Mouse (Mus musculus): ENCODE measurements around the gene Alox5ap.
A peak's percentile ranks its signal among the peaks of the same experiment; 100 is the strongest.

The Alox5ap gene

DNA sequence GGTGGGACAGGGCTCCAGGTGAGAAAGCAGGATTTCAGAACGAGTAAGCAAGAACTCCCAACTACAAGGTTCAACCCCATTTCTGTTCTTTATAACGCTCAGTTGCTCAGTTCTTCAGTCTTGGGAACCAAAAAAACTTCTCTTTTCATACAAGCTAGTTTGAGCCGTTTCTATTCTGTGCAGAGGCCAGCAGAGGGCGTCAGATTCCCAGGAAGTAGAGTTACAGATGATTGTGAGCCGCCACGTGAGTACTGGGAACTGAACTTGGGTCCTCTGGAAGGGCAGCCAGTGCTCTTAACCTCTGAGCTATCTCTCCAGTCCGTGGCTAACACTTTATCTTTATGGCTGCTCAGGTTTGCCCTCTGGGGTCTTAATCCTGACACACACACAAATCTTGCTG is 3.1 kb upstream of the Alox5ap start:
- no peak for DNase-seq

DNA sequence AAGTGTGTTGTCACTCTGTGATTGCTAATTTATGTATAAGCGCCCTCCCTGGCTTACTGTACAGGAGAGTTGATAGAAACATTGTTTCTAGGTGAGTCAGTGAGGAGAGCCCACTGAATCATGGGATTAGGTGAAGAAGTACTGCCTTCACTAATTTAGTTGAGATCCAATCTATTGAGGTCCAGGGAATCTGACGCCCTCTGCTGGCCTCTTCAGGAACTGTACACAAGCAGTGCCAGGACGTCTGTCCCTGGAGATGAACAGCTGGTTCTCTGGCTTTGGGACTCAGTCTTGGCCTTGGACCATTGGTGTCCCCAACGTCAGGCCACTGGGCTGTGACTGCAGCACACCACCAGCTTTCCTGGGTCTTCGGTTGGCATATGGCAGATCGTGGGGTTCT is 2.7 kb upstream of the Alox5ap start:
- DNase-seq: peak in 1 of 2 experiments; percentile 30

DNA sequence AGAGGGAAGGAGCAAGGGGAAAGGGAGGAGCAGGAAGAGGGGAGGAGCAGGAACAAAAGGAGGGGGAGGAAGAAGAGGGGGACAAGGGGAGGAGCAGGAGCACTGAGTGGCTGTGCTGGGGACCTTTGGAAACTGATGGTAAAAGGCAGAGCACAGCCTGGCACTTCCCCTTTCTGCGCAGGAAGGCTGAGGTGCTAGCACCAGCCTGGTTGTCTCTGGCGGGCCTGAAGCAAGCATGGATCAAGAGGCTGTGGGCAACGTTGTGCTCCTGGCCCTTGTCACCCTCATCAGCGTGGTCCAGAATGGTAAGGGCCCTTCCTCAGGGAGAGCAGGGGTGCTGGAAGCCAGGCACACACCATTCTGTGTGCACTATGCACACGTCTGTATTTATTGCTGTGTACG is 312 bp downstream of the Alox5ap start:
- DNase-seq: no peak

DNA sequence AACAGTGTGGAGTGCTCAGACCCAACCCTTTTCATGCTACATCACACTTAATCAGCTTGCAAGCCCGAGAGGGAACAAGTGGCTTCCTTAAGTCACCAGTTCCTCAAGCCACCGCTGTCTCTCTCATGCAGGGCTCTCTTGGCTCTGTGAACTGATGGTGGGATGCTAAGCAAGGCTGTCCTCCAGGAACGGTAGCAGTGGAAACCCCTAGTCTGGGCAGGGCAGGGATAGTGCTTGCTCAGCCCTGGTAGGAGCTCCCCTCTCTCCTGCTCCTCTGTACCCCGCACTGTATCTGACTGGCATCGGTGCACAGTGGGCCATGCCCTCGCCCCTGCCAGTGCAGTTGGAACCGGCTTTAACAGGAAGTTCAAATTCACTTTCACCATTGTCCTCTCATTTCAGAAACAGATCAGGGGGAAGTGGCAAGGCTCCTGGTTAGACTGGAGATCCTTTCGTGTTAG is 2.2 kb downstream of the Alox5ap start:
- DNase-seq: no peak

DNA sequence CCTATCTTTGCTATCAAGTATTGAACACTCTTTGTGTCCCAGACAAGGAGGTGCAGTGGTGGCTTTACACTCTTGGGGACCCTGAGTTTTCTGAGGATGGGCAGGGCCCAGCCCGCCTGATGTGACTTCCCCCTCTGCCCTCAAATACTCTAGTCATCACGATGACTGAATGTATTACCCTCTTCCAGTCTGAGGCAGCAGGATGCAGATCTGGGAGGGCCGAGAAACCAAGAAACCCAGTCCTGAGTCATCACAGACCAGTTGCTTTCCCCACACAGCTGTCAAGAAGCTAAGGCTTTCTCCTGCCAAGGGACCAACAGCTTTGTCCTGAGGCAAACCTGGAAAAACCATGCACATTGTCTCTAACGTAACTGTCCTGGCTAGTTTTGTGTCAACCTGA is 2.9 kb downstream of the Alox5ap start:
- no peak for DNase-seq

DNA sequence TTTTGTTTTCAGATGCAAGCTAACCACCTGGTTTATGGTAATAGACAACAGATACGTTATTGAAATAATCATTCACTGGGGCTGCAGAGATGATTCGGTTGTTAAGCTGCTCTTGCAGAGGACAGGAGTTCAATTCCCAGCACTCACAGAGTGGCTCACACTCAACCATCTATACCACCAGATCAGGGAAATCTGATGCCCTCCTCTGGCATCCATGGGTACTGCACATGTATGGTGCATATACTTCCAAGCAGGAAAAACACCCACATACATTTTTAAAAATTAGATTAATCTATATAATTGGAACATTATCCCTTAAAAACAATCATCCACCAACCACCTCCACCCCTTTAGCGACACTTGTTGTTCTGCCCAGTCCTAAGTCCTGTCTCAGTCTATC is 6.7 kb downstream of the Alox5ap start:
- no peak for DNase-seq

DNA sequence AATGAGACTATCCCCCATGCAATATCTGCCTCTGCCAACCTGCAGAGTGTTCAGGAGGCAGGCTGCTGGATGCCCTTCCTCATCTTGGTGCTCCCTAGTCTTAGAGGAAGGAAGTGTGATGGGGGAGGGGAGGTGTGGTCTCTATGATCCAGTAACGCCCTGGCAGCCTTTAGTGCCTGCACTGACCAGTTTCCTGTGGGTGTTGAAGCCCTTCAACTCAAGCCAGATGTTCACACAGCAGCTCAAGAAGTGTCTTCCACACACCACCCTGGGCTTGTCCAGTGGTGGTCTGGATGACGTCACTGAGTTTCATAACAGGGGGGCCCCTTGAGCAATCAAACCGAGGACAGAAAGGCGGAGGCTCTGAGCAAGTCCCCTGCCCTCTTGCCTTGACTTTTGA is 8.0 kb downstream of the Alox5ap start:
- no peak for DNase-seq

DNA sequence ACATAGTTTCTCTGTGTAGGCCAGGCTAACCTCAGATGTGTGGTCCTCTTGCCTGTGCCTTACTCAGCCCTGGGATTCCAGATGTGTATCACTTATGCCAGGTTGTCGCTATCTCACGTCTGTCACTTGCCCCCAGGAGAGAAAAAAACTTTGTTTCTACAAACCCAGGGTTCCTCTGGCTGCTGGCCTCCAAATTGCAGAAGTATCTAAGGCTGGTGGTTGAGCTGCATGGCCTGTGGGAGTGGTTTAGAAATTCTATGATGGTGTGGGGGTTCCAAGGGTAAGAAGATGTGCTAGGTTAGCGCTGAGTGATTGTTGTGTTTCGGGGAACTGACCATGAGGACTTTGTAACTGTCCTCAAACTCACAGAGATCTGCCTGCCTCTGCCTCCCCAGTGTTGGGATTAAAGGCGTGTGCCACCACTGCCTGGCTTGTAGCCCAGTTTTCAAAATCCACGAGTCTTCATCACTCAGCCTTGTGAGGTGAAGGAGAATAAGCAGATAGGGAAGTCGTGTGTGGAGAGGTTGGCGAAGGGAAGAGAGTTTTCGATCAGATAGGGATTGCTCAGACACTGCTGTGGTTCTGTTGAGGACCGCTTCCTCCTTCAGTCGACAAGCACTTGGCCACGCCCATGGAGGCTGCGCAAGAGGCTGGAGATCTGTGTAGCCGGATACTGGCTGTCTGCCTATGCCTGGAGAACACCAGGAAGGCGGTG is 10.0 kb downstream of the Alox5ap start:
- no peak for DNase-seq

DNA sequence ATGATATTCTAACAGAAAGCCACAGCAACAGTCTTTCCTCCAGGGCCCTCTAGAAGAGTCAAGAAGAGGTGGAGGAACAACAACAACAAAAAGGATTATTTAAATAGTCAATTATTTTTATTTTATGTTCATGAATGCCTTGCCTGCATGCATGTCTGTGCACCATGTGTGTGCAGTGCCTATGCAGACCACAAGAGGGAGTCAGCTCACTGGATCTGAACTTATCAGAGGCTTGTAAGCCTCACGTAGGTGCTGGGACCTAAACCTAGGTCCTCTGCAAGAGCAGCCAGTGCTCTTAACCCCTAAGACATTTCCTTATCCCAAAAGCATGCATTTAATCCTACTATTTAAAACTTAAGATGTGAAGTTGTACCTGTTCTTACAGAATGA is 10.5 kb downstream of the Alox5ap start:
- DNase-seq: peak in 1 of 2 experiments; percentile 22

DNA sequence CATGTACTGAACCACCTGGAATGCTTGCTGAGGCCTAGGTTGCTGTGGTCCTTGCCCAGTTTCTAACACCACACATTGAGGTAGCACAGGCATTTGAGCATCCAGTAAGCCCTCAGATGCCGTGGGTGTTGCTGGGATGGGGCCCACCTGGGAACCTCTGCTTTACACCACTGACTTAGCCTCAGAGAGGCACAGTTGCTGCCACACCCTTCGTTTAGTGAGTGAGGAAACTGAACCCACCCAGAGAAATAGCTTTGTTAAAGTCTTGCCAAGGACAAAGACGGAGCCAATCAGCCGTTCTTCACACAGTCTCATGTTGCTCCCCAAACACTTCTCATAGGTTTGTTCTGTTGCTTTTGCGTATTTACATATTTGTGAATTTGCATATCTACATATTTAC is 13.0 kb downstream of the Alox5ap start:
- DNase-seq: no peak

DNA sequence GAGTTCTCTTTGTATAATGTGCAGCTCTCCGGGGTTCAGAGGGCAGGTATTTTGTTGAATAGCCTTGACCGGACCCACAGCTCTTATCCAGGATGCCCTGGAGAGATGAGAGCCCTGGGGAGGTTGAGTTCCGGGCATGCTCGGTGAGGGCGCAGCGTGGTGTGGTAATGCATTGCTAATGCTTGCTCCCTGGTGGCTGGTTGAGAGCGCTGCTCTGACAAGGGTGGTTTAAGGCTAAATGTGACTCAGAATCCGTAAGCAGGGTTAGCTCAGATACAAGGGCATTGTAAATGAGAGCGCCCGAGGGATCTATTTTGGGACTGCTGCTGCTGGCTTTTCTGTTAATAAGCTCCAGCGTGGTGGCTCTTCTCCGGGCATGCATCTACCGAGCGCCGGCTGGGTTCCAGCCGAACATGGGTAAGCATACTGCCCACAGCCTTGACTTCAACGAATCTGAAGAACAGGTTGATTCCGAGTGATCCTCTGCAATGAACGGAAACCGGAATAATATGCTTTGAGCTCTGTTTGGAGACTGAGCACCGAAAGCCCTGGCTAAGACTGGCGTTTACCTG is 14.8 kb downstream of the Alox5ap start:
- DNase-seq: peak; percentile 42 to 54

DNA sequence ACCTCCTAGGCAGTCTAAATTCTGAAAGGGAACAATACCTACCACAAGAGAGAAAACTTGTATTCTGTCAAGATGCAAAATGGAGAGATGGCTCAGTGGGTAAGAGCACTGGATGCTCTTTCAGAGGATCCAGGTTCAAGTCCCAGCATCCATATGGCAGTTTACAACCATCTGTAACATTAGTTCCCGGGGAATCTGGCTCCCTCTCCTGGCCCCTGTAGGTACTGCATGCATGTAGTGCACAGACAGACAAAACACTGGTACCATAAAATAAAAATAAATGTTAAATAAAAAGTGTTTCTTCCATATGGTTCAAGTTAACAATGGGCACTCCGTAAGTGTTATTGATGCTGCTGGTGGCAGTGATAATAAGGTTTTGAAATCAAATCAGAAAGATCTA is 18.4 kb downstream of the Alox5ap start:
- peak; percentile 24 to 59 for DNase-seq

DNA sequence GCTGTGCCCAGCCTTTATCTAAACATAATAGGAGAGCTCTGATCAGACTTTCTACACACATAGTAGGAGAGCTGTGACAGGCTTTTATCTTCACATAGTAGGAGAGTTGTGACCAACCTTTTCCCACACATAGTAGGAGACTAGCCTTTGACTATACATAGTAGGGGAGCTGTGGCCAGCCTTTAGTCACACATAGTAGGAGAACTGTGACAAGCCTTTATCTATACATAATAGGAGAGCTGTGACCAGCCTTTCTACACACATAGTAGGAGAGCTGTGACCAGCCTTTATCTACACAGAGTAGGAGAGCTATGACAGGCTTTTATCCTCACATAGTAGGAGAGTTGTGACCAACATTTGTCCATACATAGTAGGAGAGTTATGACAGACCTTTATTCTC is 19.3 kb downstream of the Alox5ap start:
- DNase-seq: no peak

DNA sequence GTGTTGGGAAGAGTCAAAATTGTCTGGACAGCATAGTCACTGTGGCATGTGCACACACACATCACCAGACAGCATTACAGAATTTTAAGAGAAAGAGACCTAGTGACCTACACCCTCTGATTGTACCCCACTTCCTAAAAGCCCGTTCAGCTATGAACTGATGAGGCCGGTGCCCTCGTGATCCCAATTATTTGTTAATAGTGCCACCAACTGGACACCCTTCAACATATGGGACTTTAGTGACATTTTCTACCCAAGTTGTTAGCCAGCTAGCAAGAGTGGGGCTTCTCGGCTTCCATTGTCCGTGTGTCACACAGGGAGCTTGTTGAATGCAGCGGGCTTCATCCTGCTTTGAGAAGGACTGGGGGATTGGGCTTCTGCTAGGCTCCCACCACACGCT is 21.5 kb downstream of the Alox5ap start:
- peak; percentile 31 to 59 for DNase-seq

DNA sequence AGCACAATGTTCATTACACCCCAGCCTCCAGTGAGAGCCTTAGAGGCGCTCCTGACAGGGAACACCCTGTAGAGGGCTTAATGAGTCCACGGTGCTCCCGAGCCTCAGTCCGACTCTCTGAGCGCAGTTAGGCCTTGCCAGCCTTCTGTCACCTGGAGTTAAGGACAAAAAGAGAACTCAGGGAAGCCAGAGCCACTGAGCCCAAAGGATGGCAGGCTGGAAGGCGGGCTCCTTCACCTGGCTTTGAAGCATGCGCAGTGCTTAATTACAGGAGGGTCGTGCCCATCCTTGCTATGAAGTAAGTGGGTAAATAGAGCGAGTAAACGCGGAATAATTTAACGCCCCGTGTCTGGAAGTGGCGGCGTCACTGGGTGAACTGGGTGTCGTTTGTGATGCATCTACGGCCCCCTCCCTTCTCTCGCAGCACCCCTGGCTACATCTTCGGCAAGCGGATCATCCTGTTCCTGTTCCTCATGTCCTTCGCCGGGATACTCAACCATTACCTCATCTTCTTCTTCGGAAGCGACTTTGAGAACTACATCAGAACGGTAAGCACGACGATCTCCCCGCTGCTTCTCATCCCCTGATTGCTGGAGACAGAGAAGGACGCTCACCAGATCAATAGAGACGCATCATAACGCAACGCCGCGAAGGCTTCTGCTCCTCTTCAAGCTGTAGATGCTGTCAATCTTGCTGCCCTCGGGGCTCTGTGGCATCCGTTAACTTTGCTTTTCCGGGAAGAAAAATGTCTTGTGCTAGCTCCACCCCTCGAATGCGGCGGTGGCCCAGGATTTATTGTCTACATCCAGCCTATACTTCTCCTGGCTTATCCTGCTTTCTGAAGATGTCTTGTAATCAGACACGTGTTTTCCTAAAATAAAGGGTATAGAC is 22.8 kb downstream of the Alox5ap start:
- DNase-seq: peak; percentile 50 to 52

DNA sequence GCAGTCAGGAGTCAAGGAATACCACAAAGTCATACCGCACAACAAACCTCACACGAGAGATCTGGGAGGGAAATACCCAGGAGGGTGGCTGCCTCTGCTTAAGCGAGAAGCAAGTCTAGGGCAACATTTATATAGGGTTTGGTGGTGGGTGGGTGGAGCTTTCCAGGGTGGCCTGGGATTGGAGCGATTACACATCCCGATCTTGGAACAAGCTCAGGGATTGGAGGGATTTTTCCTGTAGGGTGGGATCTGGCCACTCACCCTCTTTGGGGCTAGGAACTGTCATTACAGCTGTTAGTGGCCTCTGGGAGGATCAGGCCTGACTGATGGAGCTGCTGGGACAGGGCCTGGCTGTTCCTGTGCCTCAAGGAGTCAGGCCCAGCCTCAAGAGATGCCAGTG is 26.7 kb downstream of the Alox5ap start:
- no peak for DNase-seq

DNA sequence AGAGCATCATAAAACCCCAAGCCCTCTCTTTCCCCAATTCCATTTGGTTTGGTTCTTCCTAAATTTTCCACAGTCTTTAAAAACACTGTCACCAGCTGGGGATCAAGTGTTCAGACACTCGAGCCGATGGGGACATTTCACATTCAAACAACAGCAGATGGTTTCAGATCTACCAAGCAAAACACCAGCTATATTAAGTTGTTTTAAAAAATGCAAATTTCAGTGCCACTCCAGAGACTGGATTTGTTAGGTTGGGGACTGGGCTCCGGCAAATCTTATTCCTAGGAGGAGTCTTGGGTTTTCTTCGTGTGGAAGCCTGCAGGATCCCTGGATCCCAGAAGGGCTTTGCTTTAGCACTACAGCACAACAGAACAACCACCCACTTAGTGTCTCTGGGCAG is 28.5 kb downstream of the Alox5ap start:
- no peak for DNase-seq

DNA sequence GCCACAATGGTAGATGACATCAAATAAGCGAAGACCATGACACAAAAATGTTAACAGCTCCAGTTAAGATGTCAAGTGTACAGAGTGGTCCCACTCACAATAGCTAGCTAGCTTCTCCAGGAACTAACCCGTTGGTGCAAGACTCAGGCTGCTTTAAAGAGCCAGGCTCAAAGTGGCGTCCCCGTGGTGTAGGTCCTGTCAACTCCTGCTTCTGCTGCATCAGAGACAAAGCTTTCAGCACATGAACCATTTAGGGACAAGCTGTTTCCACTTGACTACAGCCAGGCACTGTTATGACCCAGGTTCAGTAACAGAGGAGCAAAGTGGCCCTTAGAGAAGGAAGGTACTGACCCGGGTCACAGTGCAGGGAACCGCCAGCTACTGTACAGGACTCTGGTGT is 32.2 kb downstream of the Alox5ap start:
- DNase-seq: no peak

DNA sequence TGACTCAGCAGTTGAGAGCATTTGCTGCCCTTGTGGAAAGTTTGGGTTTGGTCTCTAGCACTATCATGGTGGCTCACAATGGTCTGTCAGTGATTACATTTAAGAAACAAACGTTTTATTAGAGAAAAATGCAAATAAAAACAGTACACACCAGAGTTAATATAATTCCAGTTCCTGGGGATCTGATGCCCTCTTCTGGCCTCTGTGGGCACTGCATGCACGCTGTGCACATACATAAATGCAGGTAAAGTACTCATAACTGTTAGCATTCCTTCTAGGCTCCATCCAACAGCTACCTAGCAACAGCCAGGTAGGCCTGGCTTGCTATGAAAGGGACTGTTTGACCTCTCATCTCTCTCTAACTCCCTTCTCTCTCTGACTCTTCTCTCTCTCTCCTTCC is 32.9 kb downstream of the Alox5ap start:
- DNase-seq: no peak

DNA sequence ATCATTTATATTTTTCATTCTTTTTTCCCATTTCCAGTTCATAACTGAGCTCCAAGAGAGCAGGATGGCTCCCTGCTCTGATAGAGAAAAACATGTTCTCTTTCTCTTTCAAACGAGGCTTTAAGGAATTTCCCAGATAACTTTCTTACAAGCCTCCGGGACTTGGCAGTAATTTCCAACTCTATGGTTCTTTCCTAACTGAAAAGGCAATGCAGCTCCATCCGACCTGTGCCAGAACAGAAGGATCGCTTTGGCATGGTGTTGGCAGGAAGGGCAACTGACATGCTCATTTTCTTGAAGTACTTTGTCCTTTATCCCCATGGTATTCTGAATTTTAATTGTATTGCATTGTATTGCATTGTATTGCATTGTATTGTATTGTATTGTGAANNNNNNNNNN is 33.7 kb downstream of the Alox5ap start:
- no peak for DNase-seq

DNA sequence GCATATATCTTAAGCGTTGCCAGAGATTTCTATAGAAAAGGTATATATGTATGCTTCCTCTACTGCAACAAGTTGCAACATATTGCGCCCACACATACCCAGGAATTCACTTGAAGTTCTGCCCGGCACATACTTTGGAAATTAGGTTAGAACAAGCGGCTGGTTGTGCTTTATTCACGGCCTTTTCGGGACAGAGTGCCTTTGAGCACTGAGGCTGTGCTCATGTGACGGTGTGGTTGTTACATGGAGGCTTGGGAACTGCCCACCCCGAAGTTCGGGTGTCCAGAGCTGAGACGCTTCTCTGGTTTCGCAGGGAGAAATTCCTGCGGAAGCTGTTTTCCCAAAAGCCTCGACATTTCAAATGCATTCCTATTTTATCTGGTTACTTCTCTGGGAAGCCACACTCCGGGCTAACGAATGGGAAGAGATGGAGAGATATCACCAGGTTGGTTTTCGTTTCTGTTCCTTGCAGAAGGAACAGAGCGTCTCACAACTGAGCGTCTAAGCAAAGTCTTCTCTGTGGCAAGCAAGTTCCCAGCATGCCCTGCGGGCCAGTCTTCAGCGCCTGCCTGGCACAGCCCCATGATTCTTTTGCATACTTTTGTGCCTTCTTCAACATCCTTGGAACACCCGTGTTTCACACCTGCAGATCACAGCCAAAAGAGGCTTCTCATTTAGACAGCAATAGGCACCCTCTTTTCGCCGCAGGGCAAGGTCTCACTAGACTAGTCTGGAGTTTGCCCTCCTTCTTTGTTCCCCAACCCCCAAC is 48.5 kb downstream of the Alox5ap start:
- no peak for DNase-seq

DNA sequence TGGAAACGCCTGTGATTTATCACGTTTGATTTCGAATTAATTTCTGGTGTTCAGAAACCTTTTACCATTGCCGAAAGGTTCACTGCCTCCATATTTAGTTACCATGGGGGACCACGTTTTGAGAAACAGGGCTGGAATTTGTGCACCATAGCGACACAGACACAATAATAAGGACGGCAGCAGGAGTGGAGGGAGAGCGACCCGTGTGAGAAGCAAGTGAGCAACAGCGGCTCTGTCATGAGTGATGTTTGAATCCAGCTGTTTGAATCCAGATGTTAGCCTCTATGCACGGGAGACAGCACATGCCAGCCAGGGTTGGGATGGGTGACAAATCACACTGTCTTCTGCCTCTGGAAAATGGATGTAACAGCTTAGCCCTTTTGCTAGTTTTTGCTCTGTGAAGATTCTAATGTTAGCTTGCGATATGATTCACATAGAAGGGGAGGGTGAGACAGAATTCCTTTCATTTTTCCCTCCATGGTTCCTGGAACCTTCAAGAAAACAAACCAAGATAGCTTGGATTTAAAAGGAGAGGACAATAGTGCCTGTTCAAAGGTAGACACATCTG is 50.0 kb downstream of the Alox5ap start:
- no peak for DNase-seq

DNA sequence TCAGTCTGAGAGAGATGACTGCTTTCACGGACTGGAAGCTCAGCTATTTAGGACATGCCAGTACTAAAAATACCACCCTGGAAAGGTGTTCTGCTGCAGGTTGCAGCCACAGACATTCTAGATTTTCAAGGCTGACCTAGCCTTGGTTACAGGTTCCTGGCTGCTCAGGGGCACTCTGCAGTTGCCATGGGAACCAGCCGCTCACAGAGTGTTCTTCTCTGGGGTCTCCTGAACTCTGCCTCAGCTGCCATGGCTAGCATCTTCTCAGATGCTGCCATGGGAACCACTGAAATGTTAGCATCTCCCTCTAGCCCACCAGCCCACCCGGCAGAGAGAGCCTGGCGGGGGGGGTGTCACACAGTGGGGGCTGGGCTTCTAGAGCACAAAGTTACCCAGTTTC is 52.4 kb downstream of the Alox5ap start:
- DNase-seq: peak; percentile 25 to 36

All from cerebellum, postnatal 14 days (tissue).